33 mouse cellular contexts compared by ENCODE assay signal in the genomic region with DNA sequence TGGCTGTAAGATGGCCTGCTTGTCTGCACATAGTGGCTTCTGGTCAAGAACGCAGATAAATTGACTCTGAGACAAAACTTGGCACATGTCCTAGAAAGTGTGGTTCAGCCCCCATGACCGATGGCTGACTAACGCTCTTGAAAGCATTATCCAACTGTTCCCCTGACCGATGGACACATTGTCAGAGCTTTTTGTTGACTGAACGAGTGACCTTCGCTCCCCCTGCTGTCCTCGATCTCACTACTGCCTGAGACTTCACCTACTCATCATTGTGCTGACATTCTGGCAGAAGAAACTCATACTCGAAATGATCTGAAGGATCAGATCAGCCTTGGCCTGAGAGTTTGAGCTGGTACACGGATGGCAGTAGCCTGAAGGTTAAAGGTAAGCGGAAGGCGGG. TPM values are rescaled to one million over a fixed set of nuclear protein-coding genes. Genes with fewer than 3 reads are reported as not detected.
"Had no signal": no experiment of that assay in that cellular context is flagged by ENCODE, and none has a peak within 500 bp of the region (broad histone marks: within the 10 kb centered on the region; RNA-seq: fewer than 3 reads in every experiment).

No protein-coding gene starts in this region.

RNA-seq across cellular contexts. Expression of a gene that starts 14.5 kb away (rescaled TPM):
- total RNA-seq: common myeloid progenitor, adult 5-6 weeks; forebrain, postnatal 0 days; gastrocnemius, adult 18-20 months; gastrocnemius, adult 2 months; gastrocnemius, adult 8-10 months; gastrocnemius, postnatal 10 days; gastrocnemius, postnatal 14 days; gastrocnemius, postnatal 25 days; gastrocnemius, postnatal 36 days; gastrocnemius, postnatal 4 days; granulocyte monocyte progenitor cell, adult 5-6 weeks; heart, adult 18-20 months; heart, adult 2 months; heart, adult 8-10 months had no signal
- polyA plus RNA-seq: cortical plate, adult 2 months; embryonic facial prominence, embryonic 10.5 days; embryonic facial prominence, embryonic 11.5 days; embryonic facial prominence, embryonic 12.5 days; embryonic facial prominence, embryonic 13.5 days; embryonic facial prominence, embryonic 14.5 days; embryonic facial prominence, embryonic 15.5 days; erythroblast, embryonic 14.5 days; forebrain, embryonic 10.5 days; forebrain, embryonic 11.5 days; forebrain, embryonic 12.5 days; forebrain, embryonic 13.5 days; forebrain, embryonic 14.5 days; forebrain, embryonic 15.5 days; forebrain, embryonic 16.5 days; forebrain, postnatal 0 days; frontal cortex, adult 2 months; gonadal fat pad, adult 2 months; heart, adult 2 months; heart, embryonic 10.5 days; heart, embryonic 11.5 days had no signal

RNA-seq across cellular contexts. Expression of a gene that starts 14.6 kb away (rescaled TPM):
- total RNA-seq: common myeloid progenitor, adult 5-6 weeks; forebrain, postnatal 0 days; gastrocnemius, adult 18-20 months; gastrocnemius, adult 2 months; gastrocnemius, adult 8-10 months; gastrocnemius, postnatal 10 days; gastrocnemius, postnatal 14 days; gastrocnemius, postnatal 25 days; gastrocnemius, postnatal 36 days; gastrocnemius, postnatal 4 days; granulocyte monocyte progenitor cell, adult 5-6 weeks; heart, adult 18-20 months; heart, adult 2 months; heart, adult 8-10 months had no signal
- polyA plus RNA-seq: cortical plate, adult 2 months; embryonic facial prominence, embryonic 10.5 days; embryonic facial prominence, embryonic 11.5 days; embryonic facial prominence, embryonic 12.5 days; embryonic facial prominence, embryonic 13.5 days; embryonic facial prominence, embryonic 14.5 days; embryonic facial prominence, embryonic 15.5 days; erythroblast, embryonic 14.5 days; forebrain, embryonic 10.5 days; forebrain, embryonic 11.5 days; forebrain, embryonic 12.5 days; forebrain, embryonic 13.5 days; forebrain, embryonic 14.5 days; forebrain, embryonic 15.5 days; forebrain, embryonic 16.5 days; forebrain, postnatal 0 days; frontal cortex, adult 2 months; gonadal fat pad, adult 2 months; heart, adult 2 months; heart, embryonic 10.5 days; heart, embryonic 11.5 days had no signal

RNA-seq across cellular contexts. Expression of a gene that starts 56.5 kb away (rescaled TPM):
- total RNA-seq: common myeloid progenitor, adult 5-6 weeks; forebrain, postnatal 0 days; gastrocnemius, adult 18-20 months; gastrocnemius, adult 2 months; gastrocnemius, adult 8-10 months; gastrocnemius, postnatal 10 days; gastrocnemius, postnatal 14 days; gastrocnemius, postnatal 25 days; gastrocnemius, postnatal 36 days; gastrocnemius, postnatal 4 days; granulocyte monocyte progenitor cell, adult 5-6 weeks; heart, adult 18-20 months; heart, adult 2 months; heart, adult 8-10 months had no signal
- polyA plus RNA-seq: cortical plate, adult 2 months; embryonic facial prominence, embryonic 10.5 days; embryonic facial prominence, embryonic 11.5 days; embryonic facial prominence, embryonic 12.5 days; embryonic facial prominence, embryonic 13.5 days; embryonic facial prominence, embryonic 14.5 days; embryonic facial prominence, embryonic 15.5 days; erythroblast, embryonic 14.5 days; forebrain, embryonic 10.5 days; forebrain, embryonic 11.5 days; forebrain, embryonic 12.5 days; forebrain, embryonic 13.5 days; forebrain, embryonic 14.5 days; forebrain, embryonic 15.5 days; forebrain, embryonic 16.5 days; forebrain, postnatal 0 days; frontal cortex, adult 2 months; gonadal fat pad, adult 2 months; heart, adult 2 months; heart, embryonic 10.5 days; heart, embryonic 11.5 days had no signal
